Mouse (Mus musculus) ES-E14 (cell line): ENCODE results near the gene Slc25a4. TPM values are rescaled to one million over a fixed set of nuclear protein-coding genes. Genes with fewer than 3 reads are reported as not detected.
A peak's percentile ranks its signal among the peaks of the same experiment; 100 is the strongest.

Experiments
- DNase-seq: peaks from one replicate; pipeline ENCODE4 v3.0.0-alpha.2; 2013; ENCODE audit warnings: low read depth, low spot score
- H3K27ac ChIP-seq: 2 replicates; pipeline ENCODE4 v1.5.1; 2012; ENCODE audit warnings: low read depth, mild to moderate bottlenecking, low read length, moderate library complexity, mixed read lengths; ENCODE audit not compliant: poor library complexity, insufficient read depth, severe bottlenecking
- H3K36me3 ChIP-seq: 2 replicates; pipeline ENCODE4 v1.6.1; 2012; ENCODE audit warnings: mild to moderate bottlenecking, low read length, moderate library complexity, mixed read lengths; ENCODE audit not compliant: control insufficient read depth, poor library complexity, insufficient read depth, severe bottlenecking
- H3K4me1 ChIP-seq, 2 experiments: fragments of 150-350 bp in 1 of 2; sonication (generic) in 1 of 2; 2 replicates each; pipeline ENCODE4 v1.6.1; 2012; ENCODE audit warnings: low read length in 2 of 2, mild to moderate bottlenecking in 1 of 2, mixed read lengths in 1 of 2; ENCODE audit not compliant: control insufficient read depth in 2 of 2, insufficient read depth in 2 of 2, poor library complexity in 1 of 2
- H3K4me3 ChIP-seq, 2 experiments: fragments of 150-350 bp in 1 of 2; sonication (generic) in 1 of 2; 2 replicates each; pipeline ENCODE4 v1.5.1; 2012; ENCODE audit warnings: low read length in 2 of 2, low read depth in 1 of 2, mild to moderate bottlenecking in 1 of 2, mixed read lengths in 1 of 2; ENCODE audit not compliant: insufficient read depth in 1 of 2, poor library complexity in 1 of 2, severe bottlenecking in 1 of 2
- H3K9ac ChIP-seq: 2 replicates; pipeline ENCODE4 v1.6.1; 2012; ENCODE audit warnings: low read depth, mild to moderate bottlenecking, low read length, mixed read lengths; ENCODE audit not compliant: poor library complexity, insufficient read depth, severe bottlenecking
- H3K9me3 ChIP-seq: fragments of 150-350 bp; sonication (generic); 2 replicates; pipeline ENCODE4 v1.6.1; 2012; ENCODE audit warnings: low read depth, mild to moderate bottlenecking, low read length; ENCODE audit not compliant: control insufficient read depth, insufficient read depth
- CHD2 ChIP-seq: IDR thresholded peaks from 2 replicates; pipeline ENCODE4 v1.6.1; 2014; ENCODE audit warnings: mild to moderate bottlenecking, low read depth, low read length, inconsistent platforms
- HCFC1 ChIP-seq: IDR thresholded peaks from 2 replicates; pipeline ENCODE4 v1.6.1; 2012; ENCODE audit warnings: low read length, inconsistent platforms, borderline replicate concordance; ENCODE audit not compliant: insufficient read depth
- MAFK ChIP-seq: IDR thresholded peaks from 2 replicates; pipeline ENCODE4 v1.6.1; 2014; ENCODE audit warnings: mild to moderate bottlenecking, low read depth, low read length, inconsistent platforms; ENCODE audit not compliant: insufficient read depth
- ZC3H11A ChIP-seq: IDR thresholded peaks from 2 replicates; pipeline ENCODE4 v1.6.1; 2012; ENCODE audit warnings: low read depth, mild to moderate bottlenecking, inconsistent platforms, low read length, borderline replicate concordance
- ZNF384 ChIP-seq: IDR thresholded peaks from 2 replicates; pipeline ENCODE4 v1.6.1; 2012; ENCODE audit warnings: low read depth, low read length, inconsistent platforms
- in situ Hi-C, 2 experiments: fragments of 600-800 bp; cut with MboI; formaldehyde crosslinking; loops; one replicate each; pipeline ENCODE4 v1.15.1; 2025; ENCODE audit warnings: low sequenced_read_pairs in 2 of 2, inconsistent platforms in 1 of 2; ENCODE audit not compliant: unreplicated experiment in 2 of 2
- total RNA-seq: library from RNA; depleted of rRNA; stranded (reverse); fragments of 300-350 nt; gene quantifications from 2 replicates; pipeline ENCODE4 v1.2.3, GENCODE M21; 2012

Gene Slc25a4
- total RNA-seq, 1 experiment, result 284 TPM

DNA sequence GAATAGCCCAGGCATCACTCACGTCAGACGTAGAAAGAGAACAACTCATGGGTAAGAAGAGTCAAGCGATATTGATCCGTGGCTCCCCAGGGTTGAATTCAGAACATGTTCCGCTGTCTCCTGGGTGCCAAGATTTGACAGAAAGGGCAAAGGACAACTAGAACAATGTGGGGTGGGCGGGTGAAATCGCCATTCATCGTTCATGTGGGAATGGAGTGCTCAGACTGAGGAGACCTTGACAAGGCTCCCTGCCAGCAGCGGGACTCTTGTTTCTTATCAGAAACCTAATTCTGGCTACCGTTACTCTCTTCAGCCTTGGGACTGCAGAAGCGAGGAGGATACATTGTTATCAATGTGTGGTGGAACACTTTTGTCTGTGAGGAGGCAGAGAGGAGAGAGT lies 35.3 kb upstream of the Slc25a4 start:
- no peaks in the 10 kb centered on the region; a peak in 1 of 4 replicates for H3K4me1 ChIP-seq
- DNase-seq, result no peak
- H3K9ac ChIP-seq, result no peak overlapping the region
- no peaks in the 10 kb centered on the region for H3K36me3 ChIP-seq
- no peaks in the 10 kb centered on the region for H3K9me3 ChIP-seq
- in situ Hi-C loops, result no loop called here
- TF ChIP-seq MAFK, result no peak
- no peak for TF ChIP-seq CHD2
- no peak for TF ChIP-seq ZNF384
- no peak for TF ChIP-seq HCFC1
- no peak for TF ChIP-seq ZC3H11A
- no peak overlapping the region for H3K27ac ChIP-seq
- no peak overlapping the region for H3K4me3 ChIP-seq

DNA sequence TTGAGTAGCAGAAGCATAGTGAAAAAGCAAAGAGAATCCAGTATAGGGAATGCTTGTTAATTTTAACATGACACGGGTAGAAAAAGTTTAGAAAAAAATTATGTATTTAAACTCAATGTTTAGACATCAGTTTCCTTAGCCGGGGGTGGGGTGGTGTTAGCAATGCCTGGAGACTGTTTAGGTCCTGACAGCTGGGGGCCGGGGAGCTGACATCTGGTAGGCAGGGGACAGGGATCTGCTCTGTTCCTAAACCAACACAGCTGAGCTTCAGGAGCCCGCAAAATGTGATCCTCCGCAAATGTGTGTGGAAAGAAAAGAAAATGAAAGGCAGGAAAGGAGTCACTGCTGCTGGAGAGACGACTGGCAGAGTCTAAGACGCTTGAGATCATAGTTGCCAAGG lies 31.9 kb upstream of the Slc25a4 start:
- no peak overlapping the region for H3K27ac ChIP-seq
- TF ChIP-seq MAFK, result no peak
- TF ChIP-seq CHD2, result no peak
- TF ChIP-seq ZNF384, result no peak
- TF ChIP-seq ZC3H11A, result no peak
- no peak for TF ChIP-seq HCFC1
- in situ Hi-C loops, result no loop called here
- H3K36me3 ChIP-seq, result no peaks in the 10 kb centered on the region
- H3K4me3 ChIP-seq, result no peak overlapping the region
- H3K4me1 ChIP-seq, result no peaks in the 10 kb centered on the region; a peak in 1 of 4 replicates
- H3K9me3 ChIP-seq, result no peaks in the 10 kb centered on the region
- H3K9ac ChIP-seq, result no peak overlapping the region
- no peak for DNase-seq

GRCm38 (mm10) chr8:46241568-46242374 lies 30.7 kb upstream of the Slc25a4 start:
- Histone ChIP-seq H3K4me3 (no peak overlapping the region), H3K4me1 (no peaks in the 10 kb centered on the region), H3K27ac (no peak overlapping the region), H3K36me3 (no peaks in the 10 kb centered on the region), H3K9ac (no peak overlapping the region), H3K9me3 (no peaks in the 10 kb centered on the region)
- in situ Hi-C loops, result no loop called here
- DNase-seq, result peak; percentile 68
- TF ChIP-seq HCFC1 (no peak), CHD2 (no peak), ZC3H11A (peak; percentile 97), MAFK (no peak), ZNF384 (peak; percentile 61)

GRCm38 (mm10) chr8:46236441-46237223 lies 25.5 kb upstream of the Slc25a4 start:
- Histone ChIP-seq H3K4me1 (no peaks in the 10 kb centered on the region), H3K4me3 (no peak overlapping the region), H3K9ac (no peak overlapping the region), H3K9me3 (no peaks in the 10 kb centered on the region), H3K36me3 (no peaks in the 10 kb centered on the region), H3K27ac (no peak overlapping the region)
- in situ Hi-C loops, result no loop called here
- no peak for DNase-seq
- TF ChIP-seq ZC3H11A (no peak), MAFK (no peak), CHD2 (no peak)
